Mouse (Mus musculus): ENCODE data around the gene C87977.
"Not testable (repeated sequence)": the region's sequence is repeated elsewhere in the genome, so short reads cannot be mapped to it uniquely, and the experiment has no call there.

The C87977 gene

DNA sequence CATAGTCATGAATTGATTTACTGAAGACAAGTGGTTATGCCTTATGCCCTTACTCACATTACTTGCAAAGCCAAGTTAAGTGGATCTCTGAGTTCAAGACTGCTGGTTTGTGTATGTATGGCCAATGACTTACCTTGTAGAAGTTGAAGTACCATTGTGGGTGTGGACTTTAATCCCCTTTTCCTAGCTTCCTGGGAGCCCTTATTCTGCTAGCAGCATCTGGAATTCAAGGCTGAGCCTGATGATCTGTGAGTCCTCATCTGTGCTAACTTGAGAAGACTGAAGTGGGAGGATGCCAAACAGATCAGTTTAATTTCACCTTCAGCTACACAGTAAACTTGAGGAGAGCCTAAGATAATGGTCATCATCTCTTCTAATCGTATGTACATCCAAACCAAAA, at the start of gene C87977:
C87977 (minus strand) TSS at position 101 of the 400 bp plus-strand sequence.
- in situ Hi-C loops (cut with MboI, MseI) = not testable (repeated sequence)

DNA sequence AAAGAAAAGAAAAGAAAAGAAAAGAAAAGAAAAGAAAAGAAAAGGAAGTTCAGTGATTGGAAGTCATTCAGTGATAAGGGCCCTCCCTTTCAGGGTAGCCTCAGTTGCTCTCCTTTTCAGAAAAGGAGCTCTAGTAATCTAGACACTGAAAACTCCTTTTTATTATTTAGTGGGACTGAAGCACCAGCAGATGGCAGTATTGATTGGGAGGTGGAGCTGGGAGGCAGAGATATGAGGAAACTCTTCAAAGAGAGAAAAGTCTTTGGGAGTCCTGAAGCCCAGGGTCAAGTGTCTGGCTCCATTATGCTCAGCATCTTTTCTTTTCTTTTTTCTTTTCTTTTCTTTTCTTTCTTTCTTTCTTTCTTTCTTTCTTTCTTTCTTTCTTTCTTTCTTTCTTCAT, 41.6 kb upstream of the C87977 start:
- in situ Hi-C loops (cut with MboI, MseI) = not testable (repeated sequence)

DNA sequence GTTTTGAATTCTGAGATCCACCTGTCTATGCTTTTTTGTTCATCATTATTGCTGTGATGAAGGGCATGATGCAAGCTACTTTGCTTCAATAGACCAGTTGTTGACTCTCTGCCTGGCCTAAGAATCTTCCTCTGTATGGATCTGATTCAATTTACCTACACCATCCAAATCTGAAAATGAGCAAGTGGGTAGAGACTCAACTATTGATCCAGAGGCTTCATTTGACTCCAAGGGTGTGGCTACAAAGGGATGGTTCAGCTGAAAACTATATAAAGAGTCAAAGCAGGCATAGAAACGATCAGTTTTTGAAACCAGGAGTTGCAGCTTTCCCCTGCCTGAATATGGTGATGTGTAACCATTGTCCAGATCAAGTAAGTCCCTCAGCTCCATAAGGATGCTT, 22.7 kb downstream of the C87977 start, which contains the start of gene Oog2:
Oog2 (plus strand) TSS at position 301 of the 400 bp plus-strand sequence.
- in situ Hi-C loops (cut with MboI, MseI) = no loop called here

- in situ Hi-C loops (cut with MboI, MseI) = no loop called here
Measured at GRCm38 (mm10) chr4:144162563-144162962, 50.6 kb downstream of the C87977 start, which contains the start of gene Oog3. Gene Oog3, minus strand, starts transcription at chr4:144162663.

Data from T-helper 2 cell (primary cell).